Mouse (Mus musculus) embryonic facial prominence, embryonic 15.5 days (tissue): Measurements from ENCODE around the gene Olfr844. TPM values are rescaled to one million over a fixed set of nuclear protein-coding genes. Genes with fewer than 3 reads are reported as not detected.

ENCODE experiments used
- ATAC-seq: fragments of 200-750 bp; cut with Nextera tagmentation; 2 replicates; pipeline ENCODE4 v1.8.0; 2017; ENCODE audit warnings: low read depth, moderate TSS enrichment; ENCODE audit not compliant: insufficient number of reproducible peaks, low FRiP score, low TSS enrichment
- H3K27ac ChIP-seq: fragments of 300-500 bp; sonication (generic); replicated peaks from 2 replicates; pipeline ENCODE4 v1.5.1; 2015; ENCODE audit warnings: mild to moderate bottlenecking, inconsistent platforms
- H3K27me3 ChIP-seq: fragments of 300-500 bp; sonication (generic); 2 replicates; pipeline ENCODE4 v1.6.1; 2015; ENCODE audit warnings: inconsistent platforms
- H3K36me3 ChIP-seq: fragments of 300-500 bp; sonication (generic); 2 replicates; pipeline ENCODE4 v1.6.1; 2015; ENCODE audit warnings: mild to moderate bottlenecking, inconsistent platforms
- H3K4me1 ChIP-seq: fragments of 300-500 bp; sonication (generic); 2 replicates; pipeline ENCODE4 v1.6.1; 2015; ENCODE audit warnings: inconsistent platforms
- H3K4me2 ChIP-seq: fragments of 300-500 bp; sonication (generic); replicated peaks from 2 replicates; pipeline ENCODE4 v1.6.1; 2015; ENCODE audit warnings: mild to moderate bottlenecking, inconsistent platforms
- H3K4me3 ChIP-seq: fragments of 300-500 bp; sonication (generic); replicated peaks from 2 replicates; pipeline ENCODE4 v1.5.1; 2015; ENCODE audit warnings: mild to moderate bottlenecking, inconsistent platforms
- H3K9ac ChIP-seq: fragments of 300-500 bp; sonication (generic); 2 replicates; pipeline ENCODE4 v1.6.1; 2015; ENCODE audit warnings: inconsistent platforms
- H3K9me3 ChIP-seq: fragments of 300-500 bp; sonication (generic); replicated peaks from 2 replicates; pipeline ENCODE4 v1.6.1; 2016; ENCODE audit warnings: inconsistent platforms
- WGBS: fragments of 180-500 bp; shearing (Covaris S2); methylation state at CpG from one replicate; pipeline ENCODE4 v1.1.7; 2015; 5-methylcytosine and 5-hydroxymethylcytosine counted together
- polyA plus RNA-seq: library from polyadenylated mRNA; unstranded; fragments of >200 nt; fragmentation: Nextera tagmentation; extraction: Ambion mirVana; gene quantifications from 2 replicates; pipeline ENCODE4 v1.2.1, GENCODE M21; 2015

The Olfr844 gene
- 0.09 TPM in 1 of 2 replicates, not detected in the other for polyA plus RNA-seq

DNA sequence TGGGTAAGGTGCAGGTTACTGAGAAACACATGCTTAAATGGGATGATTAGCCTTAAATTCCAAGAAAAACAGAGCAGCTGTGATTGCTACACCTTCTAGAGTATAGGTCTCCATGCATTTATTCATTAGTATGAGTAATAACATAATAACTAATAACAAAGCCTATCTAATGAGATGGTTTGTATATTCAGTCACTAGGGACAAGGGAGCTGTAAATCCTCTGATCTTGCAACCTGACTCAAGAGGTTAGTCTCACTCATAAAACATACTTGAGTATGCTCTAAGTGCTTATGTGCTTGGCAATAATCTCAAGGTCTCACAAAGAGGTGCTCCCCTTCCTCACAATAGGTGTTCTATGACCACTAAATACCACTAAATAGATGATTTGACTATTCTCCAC, at the start of gene Olfr844:
TSS of gene Olfr844 (plus strand) at position 301 of the 400 bp plus-strand sequence.
- Histone ChIP-seq H3K36me3 (no peaks in the 10 kb centered on the region), H3K27ac (no peak within 1 kb of the TSS), H3K9me3 (no peaks in the 10 kb centered on the region), H3K9ac (no peak within 1 kb of the TSS), H3K4me1 (no peaks in the 10 kb centered on the region), H3K27me3 (no peaks in the 10 kb centered on the region), H3K4me2 (no peak within 1 kb of the TSS), H3K4me3 (no peak within 1 kb of the TSS)
- no peak for ATAC-seq

GRCm38 (mm10) chr9:19336157-19336556, 20.0 kb downstream of the Olfr844 start, which contains the start of gene Olfr845:
Gene Olfr845 (plus strand): TSS chr9:19336457.
- Histone ChIP-seq H3K27me3 (no peaks in the 10 kb centered on the region), H3K4me3 (no peak within 1 kb of the TSS), H3K4me2 (no peak within 1 kb of the TSS), H3K9me3 (no peaks in the 10 kb centered on the region), H3K36me3 (no peaks in the 10 kb centered on the region), H3K9ac (no peak within 1 kb of the TSS), H3K4me1 (no peaks in the 10 kb centered on the region), H3K27ac (no peak within 1 kb of the TSS)
- ATAC-seq: no peak
- 57% methylated on average over 1 of the region's 1 CpGs for WGBS

- Histone ChIP-seq H3K27me3 (no peaks in the 10 kb centered on the region), H3K9me3 (0 out of 2 replicates have a peak, but pooled peaks cover 3% of the 10 kb centered on the region), H3K4me2 (no peak within 1 kb of the TSS), H3K27ac (no peak within 1 kb of the TSS), H3K36me3 (no peaks in the 10 kb centered on the region), H3K9ac (no peak within 1 kb of the TSS), H3K4me3 (no peak within 1 kb of the TSS), H3K4me1 (no peaks in the 10 kb centered on the region)
- ATAC-seq: no peak
- WGBS: 50% methylated on average over 1 of the region's 1 CpGs
These were observed 47.8 kb downstream of the Olfr844 start, which contains the start of gene Olfr846 for GRCm38 (mm10) chr9:19363905-19364304. Gene Olfr846 (minus strand): TSS chr9:19364005.

Other genes starting within 250 kb of the Olfr844 start
- not detected in 2 replicates for gene Olfr836, start 196.0 kb upstream of the Olfr844 start, polyA plus RNA-seq
- not detected in 2 replicates for gene Olfr837, start 180.0 kb upstream of the Olfr844 start, polyA plus RNA-seq
- 0.03 TPM in 1 of 2 replicates, not detected in the other for gene Olfr839-ps1, start 139.0 kb upstream of the Olfr844 start, polyA plus RNA-seq
- gene Olfr843, start 64.4 kb upstream of the Olfr844 start, polyA plus RNA-seq: not detected in 2 replicates
- not detected in 2 replicates for gene Olfr845, start 20.1 kb downstream of the Olfr844 start, polyA plus RNA-seq
- not detected in 2 replicates for gene Olfr846, start 47.7 kb downstream of the Olfr844 start, polyA plus RNA-seq
- gene Olfr847, start 62.3 kb downstream of the Olfr844 start, polyA plus RNA-seq: 0.23 TPM in 1 of 2 replicates, not detected in the other
- not detected in 2 replicates for gene Olfr849, start 123.9 kb downstream of the Olfr844 start, polyA plus RNA-seq
- not detected in 2 replicates for gene Olfr850, start 161.9 kb downstream of the Olfr844 start, polyA plus RNA-seq
- gene Olfr851, start 176.9 kb downstream of the Olfr844 start, polyA plus RNA-seq: not detected in 2 replicates
- not detected in 2 replicates for gene Olfr853, start 224.7 kb downstream of the Olfr844 start, polyA plus RNA-seq